Mouse (Mus musculus) testis, adult 2 months (tissue): Measurements from ENCODE around the gene Ccdc152.
A peak's percentile ranks its signal among the peaks of the same experiment; 100 is the strongest.

ENCODE experiments used
- CTCF ChIP-seq: fragments of 200-500 bp; IDR thresholded peaks from 2 replicates; pipeline ENCODE4 v1.5.1; 2012; ENCODE audit warnings: low read depth, mild to moderate bottlenecking, inconsistent platforms, low read length, moderate library complexity; ENCODE audit not compliant: control insufficient read depth, insufficient read depth, insufficient replicate concordance
- POLR2A ChIP-seq: fragments of 200-500 bp; IDR thresholded peaks from 2 replicates; pipeline ENCODE4 v1.6.1; 2012; ENCODE audit warnings: low read depth, mild to moderate bottlenecking, inconsistent platforms, low read length, moderate library complexity; ENCODE audit not compliant: control insufficient read depth

DNA sequence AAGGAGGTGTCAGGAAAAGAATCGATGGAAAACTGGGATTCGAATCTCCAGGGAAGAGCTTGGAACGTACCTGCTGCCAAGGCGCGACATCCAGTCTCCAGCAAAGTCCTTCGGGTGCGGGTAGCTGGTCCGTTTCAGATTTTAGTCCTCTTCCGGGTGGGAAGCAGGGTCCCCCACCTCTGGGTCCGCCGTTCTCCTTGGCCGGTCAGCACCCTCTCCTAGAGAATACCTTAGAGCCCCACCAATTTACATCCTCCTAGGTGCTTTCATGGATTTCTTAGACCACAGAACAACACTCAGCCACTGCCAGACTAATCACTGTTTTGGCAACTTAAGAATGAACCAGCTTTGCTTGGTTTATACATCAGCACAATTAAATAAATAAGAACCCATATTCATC, at the start of gene Ccdc152:
- no peak for TF ChIP-seq CTCF
- TF ChIP-seq POLR2A: 0 out of 2 replicates have a peak, but pooled peaks have one; percentile 24
